Mouse (Mus musculus) embryonic fibroblast, embryonic 13.5 days (primary cell): Measurements from ENCODE around the gene Gm21882. TPM values are rescaled to one million over a fixed set of nuclear protein-coding genes. Genes with fewer than 3 reads are reported as not detected.
"Not testable (repeated sequence)": the region's sequence is repeated elsewhere in the genome, so short reads cannot be mapped to it uniquely, and the experiment has no call there.

ENCODE experiments used
- H3K27ac ChIP-seq: 2 replicates; pipeline ENCODE4 v1.5.1; 2012; ENCODE audit warnings: low read length, control low read depth, inconsistent platforms; ENCODE audit not compliant: insufficient read depth
- H3K4me1 ChIP-seq: 2 replicates; pipeline ENCODE4 v1.6.1; 2011; ENCODE audit warnings: low read length; ENCODE audit not compliant: control insufficient read depth, insufficient read depth
- H3K4me3 ChIP-seq: 2 replicates; pipeline ENCODE4 v1.5.1; 2011; ENCODE audit warnings: mild to moderate bottlenecking, control low read depth, low read length; ENCODE audit not compliant: insufficient read depth
- polyA plus RNA-seq: library from polyadenylated mRNA; stranded (reverse); fragments of >200 nt; gene quantifications from 2 replicates; pipeline ENCODE4 v1.2.4, GENCODE M21; 2011; ENCODE audit warnings: low read depth; ENCODE audit not compliant: missing spikeins, insufficient read length

Gene Gm21882
- polyA plus RNA-seq = not detected in 2 replicates

GRCm38 (mm10) chrY:40381423-40381822 is at the start of gene Gm21882:
TSS of gene Gm21882 (minus strand) at chrY:40381523.
- H3K4me1 ChIP-seq, H3K27ac ChIP-seq: not testable (repeated sequence)

More at GRCm38 (mm10) chrY:40381423-40381822, at the start of gene Gm21882:
- not testable (repeated sequence) for H3K4me3 ChIP-seq

Other genes starting within 250 kb of the Gm21882 start
- not detected in 2 replicates for gene Gm21865, start 64.6 kb downstream of the Gm21882 start, polyA plus RNA-seq